Mouse (Mus musculus): ENCODE data around the gene Bysl.

DNA sequence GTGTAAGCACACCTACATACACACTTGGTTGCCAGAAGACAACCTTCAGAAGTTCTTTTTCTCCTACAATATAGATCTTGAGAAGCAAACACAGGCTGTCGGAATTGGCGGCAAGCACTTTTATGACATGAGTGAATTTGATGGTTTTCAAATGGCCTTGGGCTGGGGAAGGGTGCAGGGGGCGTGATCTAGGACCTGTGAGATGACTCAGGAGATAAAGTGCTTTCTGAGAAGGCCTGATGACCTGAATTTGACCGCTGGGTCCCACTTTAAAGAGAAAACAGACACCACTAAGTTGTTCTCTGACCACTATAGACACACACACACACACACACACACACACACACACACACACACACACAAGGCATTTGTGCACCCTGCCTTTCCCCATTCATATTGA, 30.3 kb downstream of the Bysl start:
- TF ChIP-seq CTCF (IDR thresholded peaks at IDR 0.05; ENCODE audit: low read depth, low read length) (no peak), POLR2AphosphoS5 (IDR thresholded peaks at IDR 0.05; ENCODE audit: insufficient replicate concordance, low read depth, low read length) (no peak), GATA1 (IDR thresholded peaks at IDR 0.05; ENCODE audit: borderline replicate concordance, low read length) (no peak), TAL1 (conservative IDR thresholded peaks at IDR 0.05; ENCODE audit: low read depth, low read length) (no peak), GATA2 (IDR thresholded peaks at IDR 0.05; ENCODE audit: borderline replicate concordance, low read depth, low read length) (no peak)
